Mouse (Mus musculus) heart, postnatal 25 days (tissue): ENCODE data around the gene E330017A01Rik. TPM values are rescaled to one million over a fixed set of nuclear protein-coding genes. Genes with fewer than 3 reads are reported as not detected.
"Not testable (repeated sequence)": the region's sequence is repeated elsewhere in the genome, so short reads cannot be mapped to it uniquely, and the experiment has no call there.

Source experiments
- DNase-seq: peaks from one replicate; pipeline ENCODE4 v3.0.0; 2022; ENCODE audit warnings: low spot score
- intact Hi-C: fragments of 180-260 bp; cut with DNase I; formaldehyde crosslinking; loops from one replicate; pipeline ENCODE4 v1.15.1; 2025
- total RNA-seq, 2 experiments: library from RNA; stranded (reverse); gene quantifications; 2 replicates each; pipeline ENCODE4 v1.2.3; 2021

Gene E330017A01Rik
- not detected for total RNA-seq

DNA sequence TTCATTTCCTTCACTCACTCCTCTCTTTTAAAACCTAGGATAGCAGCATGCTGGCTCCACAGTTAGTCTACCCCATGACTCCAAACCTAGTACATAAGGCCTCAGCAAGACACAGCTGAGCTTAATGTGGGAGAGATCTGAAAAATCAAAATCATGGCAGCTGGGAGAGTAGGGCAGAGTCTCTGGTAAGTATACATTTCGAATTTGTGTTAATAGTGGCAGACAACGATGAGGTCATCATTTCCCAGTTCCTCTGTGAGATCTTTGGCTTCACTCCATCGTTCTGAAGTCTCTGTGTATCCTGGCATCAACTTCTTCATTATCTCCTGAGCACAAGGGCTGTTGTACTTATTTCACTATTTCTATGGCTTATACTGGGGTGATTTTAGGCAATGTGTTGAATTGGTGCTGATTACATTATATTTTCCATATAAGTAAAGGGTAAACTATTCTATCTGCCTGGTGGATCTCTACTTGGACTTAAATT, at the start of gene E330017A01Rik:
E330017A01Rik (minus strand) TSS at position 51 of the 487 bp plus-strand sequence.
- intact Hi-C loops = no loop called here
- DNase-seq = no peak

DNA sequence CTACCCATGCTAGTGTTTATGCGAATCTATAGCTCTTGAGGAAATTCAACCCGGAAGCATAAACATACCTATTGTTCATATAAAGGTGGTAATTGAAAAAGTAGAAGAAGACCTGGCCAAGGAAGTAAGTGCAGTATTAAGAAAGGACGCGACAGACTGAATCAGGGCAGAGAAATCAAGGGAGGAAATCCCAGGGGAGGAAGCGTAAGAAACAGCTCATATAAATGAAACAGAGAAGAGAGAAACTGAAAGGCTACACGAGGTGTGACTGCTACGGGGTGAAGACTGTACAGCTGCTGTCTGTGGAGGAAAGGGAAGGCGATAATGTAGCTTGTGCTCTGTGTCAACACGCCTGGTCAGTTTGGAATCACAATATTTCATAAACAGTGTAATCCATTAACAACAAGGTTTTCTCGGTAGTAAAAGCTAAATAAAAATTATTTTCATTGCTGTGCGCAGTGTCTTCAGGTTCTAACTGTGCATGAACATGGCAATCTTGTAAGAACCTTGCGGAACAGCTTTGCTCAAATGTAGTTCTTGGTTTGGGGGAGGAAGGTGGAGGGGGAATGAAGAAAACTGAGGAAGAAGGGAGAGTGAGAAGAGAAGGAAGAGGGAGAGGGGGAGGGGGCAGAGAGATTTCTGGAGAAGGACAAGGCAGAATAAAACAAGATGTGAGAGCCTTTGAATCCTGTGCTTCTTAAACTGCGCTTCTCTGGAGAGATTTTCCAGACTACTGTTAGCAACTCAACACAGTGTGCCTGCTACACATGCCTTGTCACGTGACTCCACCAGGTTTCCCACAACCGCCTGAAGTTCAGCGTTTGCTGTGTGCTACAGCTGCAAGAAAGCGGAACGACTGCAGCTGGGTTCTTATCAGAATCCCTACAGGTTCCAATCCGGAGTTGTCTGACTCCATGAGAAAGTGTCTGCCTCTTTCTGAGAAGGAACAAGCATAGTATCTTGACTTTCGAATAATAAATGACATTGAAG, 47.3 kb upstream of the E330017A01Rik start:
- DNase-seq = no peak
- intact Hi-C loops = no loop called here

DNA sequence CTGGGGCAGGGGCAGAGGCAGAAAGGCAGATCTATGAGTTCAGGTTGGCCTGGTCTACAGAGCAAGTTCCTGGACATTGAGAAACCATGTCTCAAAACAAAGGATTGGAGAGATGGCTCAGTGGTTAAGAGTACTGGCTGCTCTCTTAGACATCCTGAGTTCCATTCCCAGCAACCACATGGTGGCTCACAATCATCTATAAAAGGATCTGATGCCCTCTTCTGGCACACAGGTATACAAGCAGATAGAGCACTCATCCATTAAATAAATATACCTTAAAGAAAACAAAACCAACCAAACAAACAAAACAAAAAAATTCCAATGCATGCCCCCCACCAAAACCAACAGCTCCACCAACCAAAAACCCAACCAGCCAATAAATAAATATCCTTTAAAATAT, 46.0 kb upstream of the E330017A01Rik start:
- intact Hi-C loops = no loop called here

DNA sequence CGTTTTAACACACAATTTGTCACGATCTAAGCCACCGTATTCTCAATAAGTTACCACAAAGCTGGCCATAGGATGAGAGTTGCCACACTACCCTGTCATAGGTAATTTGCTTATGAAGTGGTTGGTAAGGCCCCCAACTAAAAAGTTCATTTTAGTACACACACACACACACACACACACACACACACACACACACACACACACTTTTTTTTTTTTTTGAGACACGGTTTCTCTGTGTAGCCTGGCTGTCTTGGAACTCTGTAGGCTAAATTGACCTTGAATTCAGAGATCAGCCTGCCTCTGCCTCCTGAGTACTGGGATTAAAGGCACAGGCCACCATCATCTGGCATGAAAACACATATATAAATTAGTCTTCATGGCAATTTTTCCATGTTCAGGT, 45.4 kb upstream of the E330017A01Rik start:
- no peak for DNase-seq
- intact Hi-C loops = no loop called here

More for the DNA sequence above, 46.0 kb upstream of the E330017A01Rik start:
- no peak for DNase-seq

DNA sequence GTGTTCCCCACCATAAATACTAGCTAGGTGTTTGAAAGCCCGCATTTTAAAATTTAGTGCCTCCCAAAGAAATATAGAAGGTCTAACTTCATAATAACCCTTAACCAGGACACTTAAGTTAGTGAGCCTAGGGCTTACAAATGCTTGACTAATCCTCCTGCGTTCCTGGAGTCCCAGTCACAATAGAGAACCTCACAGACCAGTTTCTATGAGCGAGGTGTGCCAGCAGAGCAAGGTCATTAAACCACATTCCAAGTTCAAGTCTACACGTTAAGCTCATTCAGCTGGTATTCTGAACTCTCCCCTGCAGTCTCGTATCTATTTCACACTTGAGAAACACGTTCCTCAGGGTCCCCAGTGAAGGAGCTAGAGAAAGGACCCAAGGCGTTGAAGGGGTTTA, 44.3 kb upstream of the E330017A01Rik start:
- no peak for DNase-seq
- intact Hi-C loops = no loop called here

DNA sequence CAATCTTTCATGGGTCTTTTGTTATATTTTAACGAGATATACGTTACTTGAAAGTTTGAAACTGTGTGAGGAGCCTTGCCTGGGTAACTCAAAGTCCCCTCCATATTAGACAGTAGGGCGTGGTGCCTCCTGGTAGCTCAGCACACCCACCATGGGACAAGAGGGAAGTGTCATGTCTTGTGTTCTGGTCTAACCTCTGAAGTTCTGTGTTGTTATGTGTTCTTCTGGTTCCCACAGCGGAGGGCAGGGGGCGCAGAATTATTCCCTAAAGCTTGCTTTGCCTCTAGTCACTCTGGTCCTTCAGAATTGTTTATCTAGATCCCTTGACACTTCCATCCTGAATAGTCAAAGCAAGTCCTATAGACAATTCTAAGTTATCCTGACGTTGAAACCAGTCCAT, 43.5 kb upstream of the E330017A01Rik start:
- DNase-seq = no peak
- intact Hi-C loops = no loop called here

DNA sequence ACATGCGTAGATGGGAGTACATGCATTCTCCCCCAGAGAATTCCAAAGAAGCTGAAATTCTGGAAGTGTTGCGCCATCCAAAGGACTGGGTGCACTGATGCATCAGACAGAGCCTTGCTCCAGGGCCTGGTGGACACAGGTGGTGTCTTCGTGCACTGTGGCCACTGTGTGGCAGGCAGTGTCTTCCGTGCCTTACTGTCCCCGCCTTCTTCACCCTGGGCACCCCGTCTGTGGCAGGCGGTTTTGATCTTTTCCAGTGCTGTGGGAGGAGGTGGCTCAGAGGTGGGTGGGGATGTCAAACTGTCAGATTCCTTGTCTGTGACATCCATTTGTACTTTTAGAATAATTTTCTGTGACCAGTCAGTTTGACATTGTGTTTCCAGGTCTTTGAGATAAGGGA, 40.1 kb upstream of the E330017A01Rik start:
- no peak for DNase-seq
- intact Hi-C loops = no loop called here

DNA sequence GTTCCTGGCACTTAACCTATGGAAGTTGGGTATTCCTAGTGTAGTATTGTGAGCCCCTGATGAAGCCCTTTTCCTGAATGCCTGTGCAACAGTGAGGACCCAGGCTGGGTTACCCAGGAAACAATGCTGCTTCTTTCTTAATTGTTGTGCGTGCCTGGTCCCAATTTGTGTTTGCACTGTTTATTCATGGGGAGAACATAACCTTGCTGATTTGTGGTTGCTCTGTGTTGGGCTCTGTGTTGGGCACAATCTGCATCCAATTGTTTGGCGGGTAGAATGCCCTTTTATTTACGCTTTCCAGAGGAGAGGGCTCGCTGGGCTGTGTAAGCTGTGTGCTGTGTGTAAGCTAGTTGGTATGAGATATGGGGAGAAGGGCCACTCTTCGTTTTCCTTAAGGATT, 39.0 kb upstream of the E330017A01Rik start:
- no peak for DNase-seq
- intact Hi-C loops = no loop called here

DNA sequence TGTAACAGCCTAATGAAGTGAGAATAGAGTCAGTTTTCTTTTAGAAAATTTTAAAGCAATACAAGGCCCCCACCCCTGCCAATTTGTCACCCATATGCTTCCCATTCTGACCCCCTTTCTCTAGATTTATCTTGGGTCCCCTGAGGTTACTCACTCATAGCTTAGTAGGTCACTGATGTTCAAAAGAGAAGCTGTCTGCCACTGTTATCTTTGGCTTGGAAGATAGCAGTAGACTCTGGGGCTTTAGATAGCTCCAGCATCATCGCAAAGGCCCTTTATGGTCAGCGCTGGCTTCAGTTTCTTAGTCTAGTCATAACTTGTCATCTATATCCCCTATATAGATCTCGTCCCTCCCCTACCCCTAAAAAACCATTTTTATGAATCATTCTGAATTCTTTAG, 38.1 kb upstream of the E330017A01Rik start:
- no peak for DNase-seq
- intact Hi-C loops = no loop called here

DNA sequence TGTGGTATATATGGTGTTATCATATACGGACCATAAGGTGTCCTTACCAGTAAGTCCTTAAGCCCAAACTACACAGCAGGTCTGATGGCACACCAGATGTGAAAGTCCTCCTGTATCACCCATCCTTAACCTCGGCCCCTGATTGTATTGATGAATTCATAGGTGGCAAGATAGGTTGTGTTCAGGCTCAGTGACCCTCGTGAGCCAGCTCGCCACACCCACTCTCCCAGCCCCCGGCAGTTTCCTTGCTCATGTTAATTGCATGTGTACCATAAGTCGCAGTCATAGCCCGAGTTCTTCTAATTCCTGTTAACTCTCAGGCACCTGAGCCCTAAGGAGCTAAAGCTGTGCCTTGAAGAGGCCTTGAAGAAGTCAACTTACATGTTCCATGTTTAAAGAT, 37.6 kb upstream of the E330017A01Rik start:
- intact Hi-C loops = no loop called here
- DNase-seq = no peak

DNA sequence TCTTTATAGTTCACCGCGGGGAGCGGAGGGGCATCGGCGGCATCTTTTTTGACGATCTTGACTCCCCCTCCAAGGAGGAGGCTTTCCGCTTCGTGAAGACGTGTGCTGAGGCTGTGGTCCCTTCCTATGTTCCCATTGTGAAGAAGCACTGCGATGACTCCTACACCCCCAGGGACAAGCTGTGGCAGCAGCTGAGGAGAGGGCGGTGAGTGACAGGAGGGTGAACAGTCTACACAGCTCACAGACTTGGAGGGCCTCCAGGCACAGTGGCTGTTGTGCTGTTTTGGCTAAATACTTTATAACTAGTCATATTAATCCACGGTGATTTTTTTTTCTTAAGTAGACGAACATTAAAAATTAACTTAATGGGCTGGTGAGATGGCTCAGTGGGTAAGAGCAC, 36.7 kb upstream of the E330017A01Rik start:
- DNase-seq = no peak
- intact Hi-C loops = no loop called here

DNA sequence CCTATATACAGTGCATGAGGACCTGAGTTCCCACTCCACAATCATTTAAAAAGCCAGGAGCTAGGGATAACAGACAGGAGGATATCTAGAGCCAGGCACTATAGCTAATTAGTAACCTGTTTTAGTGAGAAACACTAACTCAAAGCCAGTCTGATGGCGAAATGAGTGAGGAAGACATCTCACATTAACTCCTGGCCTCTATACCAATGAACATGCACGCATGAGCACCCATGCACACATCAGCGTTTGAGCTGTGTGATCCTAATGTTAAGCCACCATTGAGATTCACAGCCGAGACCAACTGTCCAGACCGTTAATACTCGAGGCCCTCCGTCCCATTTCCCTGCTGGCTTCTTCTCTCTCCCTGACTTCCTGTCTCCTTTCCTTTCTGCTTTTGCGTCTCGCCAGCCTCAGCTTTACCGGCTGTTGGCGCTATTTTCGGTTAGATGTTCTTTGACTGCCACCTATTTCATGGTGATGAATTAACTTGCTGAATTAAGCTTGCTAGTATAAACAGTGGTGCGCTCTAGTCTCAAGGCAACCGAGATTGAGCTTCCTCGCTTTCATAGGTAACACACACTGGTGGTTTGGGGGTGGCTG, 35.4 kb upstream of the E330017A01Rik start:
- DNase-seq = no peak
- intact Hi-C loops = no loop called here

DNA sequence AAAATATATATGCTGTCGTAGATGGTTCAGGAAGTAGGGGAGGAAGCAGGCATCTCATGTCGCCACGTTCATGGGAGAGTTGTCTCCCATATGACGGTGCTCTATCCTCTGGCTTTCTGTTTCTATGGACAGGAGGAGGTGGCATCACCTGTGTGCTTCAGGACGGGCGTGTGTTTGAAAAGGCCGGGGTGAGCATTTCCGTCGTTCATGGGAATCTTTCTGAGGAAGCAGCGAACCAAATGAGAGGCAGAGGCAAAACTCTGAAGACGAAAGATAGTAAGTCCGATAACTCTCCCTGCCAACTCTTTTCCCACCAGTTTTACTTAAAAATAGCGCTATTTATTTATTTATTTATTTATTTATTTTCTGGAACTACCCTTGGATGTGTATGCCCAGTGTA, 33.9 kb upstream of the E330017A01Rik start:
- intact Hi-C loops = no loop called here
- no peak for DNase-seq

DNA sequence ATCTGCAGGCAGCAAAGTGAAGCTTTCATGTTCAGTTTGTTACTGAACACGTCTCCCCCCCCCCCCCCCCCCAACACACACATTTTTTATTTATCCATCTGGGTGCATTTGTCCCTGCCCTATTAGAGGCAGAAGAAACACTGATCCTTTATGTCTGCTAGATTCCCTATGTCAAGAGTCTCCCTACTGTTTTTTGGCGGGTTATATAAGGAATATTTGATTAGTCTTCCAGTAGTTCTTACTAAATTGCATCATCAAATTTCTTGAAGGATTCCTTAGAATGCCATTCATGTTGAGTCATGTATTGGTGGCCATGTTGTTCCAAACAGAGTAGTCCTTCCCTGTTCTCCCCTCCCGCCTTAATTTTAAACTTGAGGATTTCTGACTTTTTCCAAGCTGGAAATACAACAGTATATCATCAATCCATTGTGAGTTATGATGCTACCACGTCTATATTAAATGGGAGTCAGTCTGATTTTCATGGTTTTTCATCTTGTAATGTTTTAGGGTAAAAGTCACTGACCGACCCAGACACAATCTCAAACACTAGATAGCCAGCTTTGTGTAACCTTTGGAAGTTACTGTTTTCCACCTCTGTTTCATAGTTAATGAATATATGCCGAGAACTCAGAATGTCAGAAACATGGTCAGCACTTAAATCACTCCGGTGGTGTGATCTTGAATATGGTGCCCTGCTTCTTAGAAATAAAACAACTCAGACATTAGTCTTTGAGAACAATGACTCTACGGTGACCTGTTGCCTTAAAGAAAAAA, 32.9 kb upstream of the E330017A01Rik start:
- DNase-seq = no peak
- intact Hi-C loops = loop anchor here (1.0 kb wide), 1 partner anchor 55 kb away; no protein-coding TSS in a partner anchor

DNA sequence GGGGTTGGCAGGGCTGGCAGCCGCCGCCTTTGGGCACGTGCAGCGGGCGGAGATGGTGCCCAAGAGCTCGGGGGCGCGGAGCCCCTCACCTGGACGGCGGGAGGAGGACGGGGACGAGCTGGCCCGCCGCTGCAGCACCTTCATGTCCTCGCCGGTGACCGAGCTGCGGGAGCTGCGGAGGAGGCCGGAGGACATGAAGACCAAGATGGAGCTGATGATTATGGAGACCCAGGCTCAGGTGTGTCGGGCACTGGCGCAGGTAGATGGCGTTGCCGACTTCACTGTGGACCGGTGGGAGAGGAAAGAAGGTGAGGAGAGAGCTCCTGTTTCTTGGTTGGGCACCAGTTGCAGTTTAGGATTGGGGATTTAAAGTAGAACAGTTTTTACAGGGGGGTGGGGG, 32.1 kb upstream of the E330017A01Rik start:
- intact Hi-C loops = loop anchor here (1.0 kb wide), 1 partner anchor 56 kb away; no protein-coding TSS in a partner anchor
- DNase-seq = no peak

DNA sequence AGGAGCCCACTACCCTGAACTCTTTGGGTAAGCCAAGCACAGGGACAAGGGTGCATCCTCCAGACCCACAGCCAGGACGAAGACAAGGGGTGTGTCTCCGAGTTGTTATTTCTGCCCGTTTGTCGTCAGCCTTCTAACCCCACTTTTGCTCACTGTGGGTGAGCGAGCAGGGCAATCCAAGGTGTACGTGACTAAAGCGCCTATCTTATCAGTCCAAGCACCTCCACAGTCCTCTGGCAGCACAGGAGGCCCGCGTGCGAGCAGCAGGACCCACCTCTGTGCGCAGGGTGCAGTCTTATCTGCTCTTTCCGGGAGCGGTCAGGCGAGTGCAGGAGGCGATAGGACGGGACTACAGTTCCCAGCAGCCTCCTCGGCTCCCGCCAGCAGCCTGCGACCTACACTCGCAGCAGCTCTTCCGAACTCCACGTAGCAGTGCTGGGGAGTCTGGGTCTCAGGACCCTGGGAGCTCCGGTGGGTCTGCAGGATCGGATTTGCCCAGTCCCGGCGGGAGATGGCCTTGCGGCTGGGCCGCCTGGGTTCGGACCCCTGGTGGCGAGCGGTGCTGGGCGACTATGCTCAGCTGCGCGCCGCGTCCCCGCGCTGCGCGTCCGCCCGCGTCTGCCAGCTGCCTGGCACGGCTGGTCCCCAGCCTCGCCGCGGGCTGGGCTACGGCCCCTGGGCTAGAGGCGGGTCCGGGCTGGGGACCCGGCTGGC, 31.5 kb upstream of the E330017A01Rik start, which contains the start of gene Cpox:
Cpox (plus strand) TSS at position 376 of the 714 bp plus-strand sequence.
- intact Hi-C loops = no loop called here
- peak; percentile 58 for DNase-seq

DNA sequence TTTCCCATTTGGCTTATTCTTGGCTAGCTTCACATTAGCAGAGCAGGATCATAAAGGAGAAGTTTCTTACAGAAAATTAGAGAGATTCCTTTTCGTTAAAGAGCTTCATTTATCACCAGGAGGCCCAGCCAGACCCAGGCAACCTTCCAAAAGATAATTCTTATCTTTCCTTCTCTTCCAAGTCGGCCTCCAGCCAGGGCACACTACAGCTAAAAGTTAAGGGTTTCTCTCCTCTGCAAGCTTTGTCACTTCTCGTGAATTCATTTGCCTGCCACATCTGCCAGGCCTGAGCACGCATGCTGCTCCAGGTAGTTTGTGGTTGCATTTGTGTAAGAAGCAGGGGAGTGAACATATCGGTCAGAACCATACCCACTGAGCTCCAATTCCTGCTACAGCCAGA, 30.7 kb upstream of the E330017A01Rik start:
- DNase-seq = no peak
- intact Hi-C loops = no loop called here

DNA sequence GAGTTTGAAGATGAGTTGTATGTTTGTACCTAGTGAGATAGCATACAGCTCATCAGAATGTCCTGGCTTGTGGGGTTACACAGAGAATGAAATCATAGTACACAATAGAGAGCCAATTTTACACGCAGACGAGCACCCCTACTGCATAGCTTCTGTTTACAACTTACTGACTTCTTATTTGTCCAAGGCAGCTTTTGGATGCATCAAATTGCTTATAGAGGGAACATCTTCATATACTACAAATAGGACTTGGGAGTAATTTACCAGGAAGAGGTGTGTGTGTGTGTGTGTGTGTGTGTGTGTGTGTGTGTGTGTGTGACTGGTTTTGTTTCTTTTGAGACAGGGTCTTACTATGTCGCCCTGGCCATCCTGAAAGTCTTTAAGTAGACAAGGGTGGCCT, 30.0 kb upstream of the E330017A01Rik start:
- intact Hi-C loops = no loop called here
- DNase-seq = no peak

DNA sequence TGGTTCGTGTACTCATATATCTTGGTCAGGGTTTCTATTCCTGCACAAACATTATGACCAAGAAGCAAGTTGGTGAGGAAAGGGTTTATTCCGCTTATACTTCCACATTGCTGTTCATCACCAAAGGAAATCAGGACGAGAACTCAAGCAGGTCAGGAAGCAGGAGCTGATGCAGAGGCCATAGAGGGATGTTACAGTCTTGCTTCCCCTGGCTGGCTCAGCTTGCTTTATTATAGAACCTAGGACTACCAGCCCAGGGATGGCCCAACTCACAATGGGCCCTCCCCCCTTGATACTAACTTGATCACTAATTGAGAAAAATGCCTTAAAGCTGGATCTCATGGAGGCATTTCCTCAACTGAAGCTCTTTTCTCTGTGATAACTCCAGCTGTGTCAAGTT, 28.1 kb upstream of the E330017A01Rik start:
- intact Hi-C loops, DNase-seq: not testable (repeated sequence)

DNA sequence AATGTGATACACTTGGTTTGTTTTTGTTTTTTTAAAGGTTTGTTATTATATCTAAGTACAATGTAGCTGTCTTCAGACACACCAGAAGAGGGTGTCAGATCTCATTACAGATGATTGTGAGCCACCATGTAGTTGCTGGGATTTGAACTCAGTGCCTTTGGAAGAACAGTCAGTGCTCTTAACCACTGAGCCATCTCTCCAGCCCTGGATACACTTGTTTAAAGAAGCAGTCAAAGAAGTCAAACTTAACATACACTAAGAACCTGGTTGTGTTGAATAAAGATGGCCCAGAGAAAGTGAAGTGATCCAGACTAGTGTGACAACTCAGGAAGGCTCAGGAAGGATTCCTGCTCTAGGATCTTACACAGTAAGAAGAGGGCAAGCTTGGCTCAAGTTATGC, 26.6 kb upstream of the E330017A01Rik start:
- intact Hi-C loops, DNase-seq: not testable (repeated sequence)
